Mouse (Mus musculus) erythroblast, adult 5-6 weeks (primary cell): ENCODE measurements around the gene Ccl22. TPM values are rescaled to one million over a fixed set of nuclear protein-coding genes. Genes with fewer than 3 reads are reported as not detected.

Source experiments
- ATAC-seq: replicated peaks from 2 replicates; pipeline ENCODE4 v1.8.0; 2016; ENCODE audit warnings: moderate number of reproducible peaks, mild to moderate bottlenecking, moderate TSS enrichment, inconsistent platforms; ENCODE audit not compliant: poor library complexity, low FRiP score, severe bottlenecking
- total RNA-seq, 2 experiments: library from RNA; stranded (forward) in 1 of 2; stranded (reverse) in 1 of 2; fragments of 150-400 nt in 1 of 2; fragments of 200-764, 138-1000 nt in 1 of 2; gene quantifications; 2 replicates each; pipeline versions ENCODE4 v1.2.3 to v1.2.4; 2015 to 2017; ENCODE audit warnings: low replicate concordance in 2 of 2

Gene Ccl22
- total RNA-seq, 2 experiments from 2014 or later = 0.68 to 2.5 TPM

DNA sequence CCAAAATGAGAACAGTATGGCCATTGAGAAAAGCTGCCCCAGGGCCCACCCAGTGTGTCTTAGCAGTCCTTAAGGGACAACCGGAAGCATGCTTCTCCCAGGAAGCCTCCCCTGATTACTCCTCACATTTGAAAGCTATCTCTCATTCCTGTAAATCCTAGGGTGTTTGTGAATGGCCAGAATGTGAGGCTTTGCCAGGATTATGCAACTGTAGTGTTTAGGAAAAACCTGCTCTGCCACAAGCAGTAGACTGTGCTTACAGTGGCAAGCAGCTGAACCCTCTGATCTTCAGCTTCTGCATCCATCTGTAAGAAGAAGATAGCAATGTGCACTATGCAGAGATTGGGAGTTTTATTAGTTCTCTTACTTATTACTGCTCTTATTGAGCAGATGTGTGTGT is 29.2 kb downstream of the Ccl22 start:
- no peak for ATAC-seq

DNA sequence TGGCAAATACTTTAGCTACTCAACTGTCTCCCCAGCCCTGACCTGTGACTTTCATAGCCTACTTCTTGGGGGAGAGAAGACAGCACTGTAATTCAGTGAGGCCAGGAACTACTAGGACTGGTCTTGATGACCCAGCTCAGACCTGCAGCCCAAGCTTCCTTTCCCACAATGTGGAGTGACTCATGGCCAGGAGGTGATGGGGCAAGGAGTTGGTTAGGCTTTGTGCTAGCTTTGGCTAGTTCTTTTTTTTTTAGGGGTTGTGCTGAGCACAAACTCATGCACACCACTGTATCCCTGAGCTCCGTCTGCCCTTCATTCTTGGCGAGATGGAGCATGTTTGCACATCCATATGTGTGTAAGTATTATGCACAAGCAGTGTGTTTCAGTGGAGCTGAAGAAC is 31.0 kb downstream of the Ccl22 start:
- ATAC-seq = no peak

DNA sequence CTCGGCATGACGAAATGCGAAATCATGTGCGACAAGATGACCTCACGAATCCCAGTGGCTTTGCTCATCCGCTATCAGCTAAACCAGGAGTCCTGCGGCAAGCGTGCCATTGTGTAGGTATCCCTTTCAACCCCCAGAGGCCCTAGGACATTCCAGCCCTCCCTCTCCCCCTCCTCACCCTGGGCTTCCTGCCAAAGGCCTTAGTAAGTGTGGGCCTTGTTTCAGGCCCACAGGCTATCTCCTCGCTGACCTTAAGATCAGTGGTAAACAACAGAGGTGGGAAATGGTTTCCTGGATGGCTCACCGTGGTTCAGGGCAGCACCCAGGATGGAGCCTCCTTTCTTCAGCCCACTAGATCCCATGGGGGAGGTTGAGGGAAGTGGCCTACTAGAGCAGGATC is 32.6 kb downstream of the Ccl22 start:
- ATAC-seq = no peak

DNA sequence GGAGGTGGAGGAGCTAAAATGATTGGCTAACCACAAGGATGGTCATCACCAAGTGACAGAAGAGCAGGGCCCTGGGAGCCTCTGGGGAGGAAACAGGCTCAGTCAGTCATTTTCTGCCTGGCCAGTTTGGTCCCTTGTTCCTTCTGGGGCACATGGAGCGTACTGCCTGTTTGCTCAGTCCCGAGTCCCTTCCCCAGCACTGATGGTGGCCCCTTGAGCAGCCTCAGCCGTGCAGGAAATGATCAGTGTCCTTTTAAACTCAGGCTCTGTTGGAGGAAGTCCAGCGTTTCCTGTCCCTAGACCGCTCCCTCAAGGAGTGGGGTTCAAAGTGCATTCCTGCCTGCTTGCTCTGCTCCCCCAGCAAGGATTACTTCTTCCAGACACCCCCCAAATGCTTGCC is 33.1 kb downstream of the Ccl22 start:
- no peak for ATAC-seq

DNA sequence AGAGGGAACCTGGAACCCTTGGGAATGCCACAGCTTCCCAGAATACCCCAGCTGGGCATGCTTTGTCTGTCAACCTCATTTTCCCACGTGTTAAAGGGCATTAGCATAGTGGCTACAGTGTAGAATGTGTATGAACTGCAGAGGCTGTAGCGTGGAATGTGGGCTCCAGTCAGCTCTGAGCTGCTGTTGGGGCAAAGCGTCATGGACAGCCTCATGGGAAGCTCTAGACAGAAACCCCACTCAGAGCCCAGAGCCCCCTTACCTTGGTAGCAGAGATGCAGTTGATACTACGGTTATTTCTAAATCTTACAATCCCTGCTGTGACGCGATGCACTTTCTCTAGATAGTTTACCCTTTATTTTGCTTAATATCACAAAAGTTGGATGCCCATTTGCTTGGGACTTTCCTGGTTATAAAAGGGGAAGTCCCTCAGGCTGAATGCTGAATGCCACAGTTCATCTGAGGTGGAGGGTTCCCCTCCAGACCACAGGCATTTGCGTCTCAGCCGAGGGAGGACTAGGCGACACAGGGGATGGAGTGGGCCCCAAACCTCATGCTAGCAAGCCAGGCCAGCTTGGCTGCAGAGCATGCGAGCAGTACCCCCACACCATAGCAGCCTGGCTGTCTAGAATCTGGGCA is 33.6 kb downstream of the Ccl22 start:
- no peak for ATAC-seq

DNA sequence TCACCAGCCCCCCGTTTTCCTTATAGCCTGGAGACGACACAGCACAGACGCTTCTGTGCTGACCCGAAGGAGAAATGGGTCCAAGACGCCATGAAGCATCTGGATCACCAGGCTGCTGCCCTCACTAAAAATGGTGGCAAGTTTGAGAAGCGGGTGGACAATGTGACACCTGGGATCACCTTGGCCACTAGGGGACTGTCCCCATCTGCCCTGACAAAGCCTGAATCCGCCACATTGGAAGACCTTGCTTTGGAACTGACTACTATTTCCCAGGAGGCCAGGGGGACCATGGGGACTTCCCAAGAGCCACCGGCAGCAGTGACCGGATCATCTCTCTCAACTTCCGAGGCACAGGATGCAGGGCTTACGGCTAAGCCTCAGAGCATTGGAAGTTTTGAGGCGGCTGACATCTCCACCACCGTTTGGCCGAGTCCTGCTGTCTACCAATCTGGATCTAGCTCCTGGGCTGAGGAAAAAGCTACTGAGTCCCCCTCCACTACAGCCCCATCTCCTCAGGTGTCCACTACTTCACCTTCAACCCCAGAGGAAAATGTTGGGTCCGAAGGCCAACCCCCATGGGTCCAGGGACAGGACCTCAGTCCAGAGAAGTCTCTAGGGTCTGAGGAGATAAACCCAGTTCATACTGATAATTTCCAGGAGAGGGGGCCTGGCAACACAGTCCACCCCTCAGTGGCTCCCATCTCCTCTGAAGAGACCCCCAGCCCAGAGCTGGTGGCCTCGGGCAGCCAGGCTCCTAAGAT is 34.3 kb downstream of the Ccl22 start:
- ATAC-seq = 0 out of 2 replicates have a peak, but pooled peaks have one; percentile 7

DNA sequence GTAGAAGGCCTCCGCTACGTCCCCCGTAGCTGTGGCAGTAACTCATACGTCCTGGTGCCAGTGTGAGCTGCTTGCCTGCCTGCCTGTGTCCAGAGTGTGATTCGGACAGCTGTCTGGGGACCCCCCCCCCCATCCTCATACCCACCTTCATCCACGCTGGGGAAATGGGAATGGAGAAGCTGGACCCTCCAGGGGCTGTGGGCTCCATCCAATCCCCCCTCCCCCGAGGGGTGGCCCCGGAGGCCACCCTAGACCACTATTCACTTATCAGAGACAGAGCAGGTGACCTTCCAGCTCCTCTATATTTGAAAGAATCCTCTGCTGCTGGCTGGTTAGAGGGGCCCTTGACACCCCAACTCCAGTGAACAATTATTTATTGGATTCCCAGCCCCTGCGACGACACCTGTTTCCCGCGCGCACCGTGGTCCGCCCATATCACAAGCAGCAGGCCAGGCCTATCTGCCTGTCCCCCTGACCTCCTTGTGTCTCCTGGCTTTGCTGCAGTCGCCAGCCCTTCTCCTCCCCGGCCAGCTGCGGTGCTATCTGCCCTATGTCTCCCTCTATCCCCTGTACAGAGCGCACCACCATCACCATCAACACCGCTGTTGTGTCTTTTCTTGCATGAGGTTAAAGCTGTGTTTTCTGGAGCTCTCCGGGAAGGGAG is 35.2 kb downstream of the Ccl22 start:
- ATAC-seq = no peak

DNA sequence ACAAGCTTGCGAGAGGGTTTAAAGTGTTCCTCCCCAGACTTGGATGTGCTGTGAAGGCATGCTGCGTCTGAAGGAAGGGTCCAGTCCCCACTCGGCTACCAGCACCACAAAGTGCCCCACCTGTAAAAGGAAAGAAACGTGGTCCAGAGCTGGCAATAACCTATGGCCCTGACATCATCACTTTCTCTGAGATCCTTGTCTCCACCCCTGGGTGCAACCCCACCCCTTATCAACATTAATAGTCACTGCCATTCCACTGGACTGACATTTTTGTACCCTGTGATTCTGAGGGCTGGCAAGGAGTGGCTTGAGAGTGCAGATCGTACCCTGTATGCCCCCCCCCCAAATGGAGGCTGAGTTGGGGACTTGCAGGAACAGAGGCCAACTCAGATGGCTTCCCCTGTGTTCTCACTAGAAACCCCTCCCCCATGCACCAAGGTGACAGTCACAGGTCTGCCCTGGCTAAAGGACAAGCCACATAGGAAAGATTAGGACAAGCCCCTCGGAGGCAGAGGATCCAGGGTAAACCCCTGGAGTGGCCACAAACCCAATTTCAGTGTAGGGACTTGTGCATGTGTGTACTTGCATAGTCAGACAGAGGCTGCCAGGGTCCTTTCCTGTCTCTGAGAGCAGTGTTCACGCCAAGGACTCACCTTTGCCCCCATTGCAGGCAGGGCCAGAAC is 35.9 kb downstream of the Ccl22 start:
- ATAC-seq = no peak

DNA sequence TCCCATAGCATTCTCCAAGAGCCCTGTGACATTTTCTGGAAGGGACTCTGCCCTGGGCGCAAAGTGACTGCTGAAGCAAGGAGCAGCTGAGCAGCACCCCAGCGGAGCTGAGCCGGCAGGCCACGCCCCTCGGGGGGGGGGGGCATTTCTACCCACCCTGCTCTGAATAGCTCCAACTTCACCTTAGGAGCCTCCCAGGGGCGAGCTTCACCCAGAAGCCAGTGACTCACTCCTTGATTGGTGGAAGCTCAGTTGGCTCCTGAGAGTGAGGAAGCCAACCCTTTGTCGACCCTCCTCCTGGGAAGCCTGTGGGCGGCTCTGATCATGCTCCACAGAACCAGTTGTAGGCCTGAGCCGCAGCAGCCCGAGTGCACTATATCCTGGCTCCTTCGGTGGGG is 36.4 kb downstream of the Ccl22 start:
- ATAC-seq = no peak

DNA sequence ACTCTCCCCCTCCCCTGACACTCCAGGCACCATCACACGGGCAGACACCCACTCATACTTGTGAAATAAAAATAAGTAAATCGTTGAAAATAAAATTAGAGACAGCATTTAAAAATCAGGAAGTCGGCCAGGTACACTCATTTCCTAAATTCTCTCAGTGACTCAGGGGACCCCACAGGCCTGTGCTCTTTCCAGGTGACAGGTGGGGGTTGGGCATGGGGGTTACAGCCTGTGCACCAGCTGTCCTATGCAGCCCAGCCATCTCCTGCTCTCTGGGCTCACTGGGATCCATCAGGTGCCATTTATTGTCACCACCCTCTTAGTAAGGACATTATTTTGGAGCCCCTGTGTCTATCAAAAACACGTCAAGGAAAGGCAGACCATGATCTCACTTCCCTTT is 38.5 kb downstream of the Ccl22 start:
- ATAC-seq = no peak

DNA sequence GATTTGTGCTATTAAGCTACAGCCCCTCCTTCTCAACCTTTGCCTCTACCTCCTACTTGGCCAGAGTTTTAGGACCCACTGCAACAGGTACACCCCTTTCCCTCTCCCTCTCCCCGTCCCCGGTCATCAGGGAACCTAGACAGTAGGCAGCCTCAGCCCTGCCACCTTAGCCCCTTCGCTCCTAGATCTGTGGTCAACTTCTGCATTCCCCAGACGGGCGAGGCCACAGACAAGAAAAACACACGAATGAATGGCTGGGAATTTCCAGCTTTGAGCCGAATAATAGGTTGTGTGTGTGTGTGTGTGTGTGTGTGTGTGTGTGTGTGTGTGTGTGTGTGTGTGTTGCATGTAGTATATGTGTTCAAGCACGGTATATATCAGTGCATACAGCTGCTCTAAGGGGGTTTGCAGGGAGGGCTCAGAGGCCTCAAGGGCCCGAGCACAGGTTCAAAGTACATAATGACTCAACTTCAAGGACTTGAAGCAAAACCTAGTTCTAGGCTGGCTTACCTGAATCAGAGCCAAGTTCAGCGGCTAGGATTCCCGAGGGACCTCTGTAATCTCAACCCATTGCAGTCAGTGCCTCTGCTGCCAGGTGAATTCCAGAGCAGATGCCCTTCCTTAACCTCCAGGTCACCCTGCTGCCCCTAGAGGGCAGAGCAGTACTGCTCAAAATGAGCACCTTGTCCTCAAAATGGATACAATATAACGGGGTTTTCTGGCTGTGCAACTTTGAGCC is 40.0 kb downstream of the Ccl22 start:
- peak; percentile 58 for ATAC-seq

DNA sequence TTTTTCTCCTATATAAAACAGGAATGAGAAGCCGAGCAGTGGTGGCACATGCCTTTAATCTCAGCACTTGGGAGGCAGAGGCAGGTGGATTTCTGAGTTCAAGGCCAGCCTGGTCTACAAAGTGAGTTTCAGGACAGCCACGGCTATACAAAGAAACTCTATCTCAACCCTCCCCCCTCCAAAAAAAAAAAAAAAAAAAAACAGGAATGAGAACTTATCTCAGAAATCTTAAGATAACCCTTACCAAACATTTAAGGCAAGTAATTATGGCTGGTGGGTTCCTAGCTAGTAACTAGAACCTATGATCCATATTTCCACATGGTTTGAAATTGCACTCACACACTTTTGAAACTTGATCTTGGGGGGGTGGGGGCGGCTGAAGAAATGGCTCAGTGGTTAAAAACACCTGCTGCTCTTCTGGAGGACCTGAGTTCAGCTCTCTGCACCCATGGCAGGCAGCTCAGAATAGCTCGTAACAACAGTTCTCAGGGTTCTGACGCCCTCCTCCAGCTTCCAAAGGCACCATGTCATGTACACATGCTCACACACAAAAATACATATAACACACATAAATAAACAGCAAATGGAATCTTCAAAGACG is 40.7 kb downstream of the Ccl22 start:
- no peak for ATAC-seq

DNA sequence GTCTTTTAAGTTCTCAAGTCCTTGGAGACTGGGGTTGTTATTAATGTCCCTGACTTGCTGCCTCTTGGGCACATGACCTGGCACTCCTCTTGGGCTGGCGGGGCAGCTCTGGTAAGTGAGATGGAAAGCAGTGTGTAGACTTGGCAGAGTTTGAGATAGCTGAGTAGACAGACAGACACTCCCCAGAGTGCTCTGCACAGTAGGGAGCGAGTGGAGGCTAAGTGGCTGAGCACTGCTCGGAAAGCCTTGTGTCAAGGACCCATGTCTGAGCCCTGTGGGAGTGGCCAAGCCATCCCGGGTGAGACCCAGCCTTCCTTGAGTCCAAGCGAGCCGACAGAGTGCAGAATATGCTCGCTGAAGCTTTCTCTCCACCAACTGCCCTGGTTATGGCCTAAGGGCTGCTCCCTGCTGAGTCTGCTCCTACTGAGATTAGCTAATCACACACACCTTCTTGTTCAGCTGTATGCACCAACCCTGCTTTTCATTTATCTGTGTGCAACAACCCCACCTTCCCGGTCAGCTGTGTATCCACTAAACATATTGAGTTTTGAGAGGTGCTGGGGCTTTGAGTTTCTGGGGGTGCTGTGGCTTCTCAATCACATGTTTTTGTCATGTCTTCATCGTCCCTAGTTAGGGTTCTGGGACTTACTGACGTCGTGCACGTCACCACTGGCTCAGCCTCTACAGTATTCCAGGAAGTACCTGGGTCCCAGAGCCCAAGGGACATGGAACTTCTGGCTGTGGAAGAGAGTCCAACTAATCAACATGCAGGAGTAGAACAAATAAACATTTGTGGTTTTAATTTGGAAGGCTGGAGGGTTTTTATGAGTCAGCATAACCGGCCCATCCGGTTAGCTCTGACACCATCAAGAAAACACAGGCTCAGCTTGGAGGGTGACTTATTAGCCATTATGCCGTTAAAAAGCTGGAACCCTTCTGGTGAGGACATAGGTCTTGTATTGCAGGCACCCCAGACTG is 42.4 kb downstream of the Ccl22 start:
- peak; percentile 81 for ATAC-seq

DNA sequence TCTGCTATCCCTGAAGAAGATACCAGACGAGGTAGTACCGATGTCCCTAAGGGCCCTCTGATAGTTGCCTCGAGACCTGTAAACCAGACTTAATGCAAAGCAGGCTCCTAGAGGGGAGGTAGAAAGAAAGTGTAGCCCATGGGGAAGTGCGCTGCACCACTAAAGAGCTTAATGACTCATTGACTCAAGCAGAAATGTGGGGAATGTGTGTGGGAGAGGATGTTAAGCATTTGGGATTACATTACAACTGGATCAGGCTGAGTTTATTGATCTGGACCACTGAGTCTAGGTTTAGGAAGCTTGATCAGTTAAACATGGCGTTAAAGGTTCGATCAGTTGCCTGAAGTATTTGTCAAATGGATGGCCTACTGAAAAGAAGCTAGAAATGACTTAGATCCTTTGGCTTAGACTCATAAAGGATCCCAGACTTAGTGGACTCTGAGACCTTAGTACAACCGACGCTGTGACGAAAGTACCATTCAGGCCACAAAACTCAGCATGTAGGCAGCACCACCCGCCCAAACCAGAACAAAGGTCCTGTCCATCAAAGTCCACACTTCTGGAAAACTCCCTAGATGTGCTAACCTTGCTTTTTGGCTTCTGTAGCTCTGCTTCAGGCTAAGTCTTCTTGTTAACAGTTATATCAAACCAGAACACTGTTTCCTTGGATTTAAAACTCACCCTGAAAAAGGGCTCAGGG is 44.0 kb downstream of the Ccl22 start:
- no peak for ATAC-seq

DNA sequence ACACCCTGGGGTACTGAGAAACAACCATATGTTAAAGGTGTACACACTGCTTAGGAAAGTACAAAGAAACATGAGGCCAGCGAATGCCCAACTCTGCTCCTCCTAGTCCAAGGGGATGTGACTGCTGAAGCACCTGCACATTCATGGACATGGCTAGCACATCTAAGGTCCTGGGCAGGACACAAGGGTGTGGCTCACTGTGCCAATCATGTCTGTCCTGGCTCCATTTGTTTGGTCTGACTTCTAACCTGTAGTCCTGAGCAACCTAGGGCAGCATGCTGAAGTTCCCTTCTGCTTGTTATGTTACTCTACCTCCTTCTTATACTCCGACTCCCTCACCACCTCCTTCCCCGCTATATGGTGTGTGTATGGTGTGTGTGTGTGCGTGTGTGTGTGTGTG is 49.0 kb downstream of the Ccl22 start:
- peak; percentile 74 for ATAC-seq

DNA sequence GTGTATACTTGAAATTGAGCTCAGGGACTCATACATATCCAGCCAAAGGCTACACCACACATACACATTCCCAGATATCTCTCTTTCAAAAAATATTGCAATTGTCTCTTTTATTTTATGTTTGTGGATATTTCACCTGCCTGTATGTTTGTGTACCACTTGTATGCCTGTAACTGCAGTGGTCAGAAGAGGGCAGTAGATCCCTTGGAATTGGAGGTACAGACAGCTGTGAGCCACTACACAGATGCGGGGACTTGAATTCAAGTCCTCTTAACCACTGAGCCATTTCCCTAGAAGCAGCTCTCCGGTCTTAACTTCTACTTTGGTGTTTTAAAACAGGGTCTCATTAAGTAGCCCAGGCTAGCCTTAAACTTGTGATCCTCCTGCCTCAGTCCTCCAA is 49.4 kb downstream of the Ccl22 start:
- peak; percentile 86 for ATAC-seq

DNA sequence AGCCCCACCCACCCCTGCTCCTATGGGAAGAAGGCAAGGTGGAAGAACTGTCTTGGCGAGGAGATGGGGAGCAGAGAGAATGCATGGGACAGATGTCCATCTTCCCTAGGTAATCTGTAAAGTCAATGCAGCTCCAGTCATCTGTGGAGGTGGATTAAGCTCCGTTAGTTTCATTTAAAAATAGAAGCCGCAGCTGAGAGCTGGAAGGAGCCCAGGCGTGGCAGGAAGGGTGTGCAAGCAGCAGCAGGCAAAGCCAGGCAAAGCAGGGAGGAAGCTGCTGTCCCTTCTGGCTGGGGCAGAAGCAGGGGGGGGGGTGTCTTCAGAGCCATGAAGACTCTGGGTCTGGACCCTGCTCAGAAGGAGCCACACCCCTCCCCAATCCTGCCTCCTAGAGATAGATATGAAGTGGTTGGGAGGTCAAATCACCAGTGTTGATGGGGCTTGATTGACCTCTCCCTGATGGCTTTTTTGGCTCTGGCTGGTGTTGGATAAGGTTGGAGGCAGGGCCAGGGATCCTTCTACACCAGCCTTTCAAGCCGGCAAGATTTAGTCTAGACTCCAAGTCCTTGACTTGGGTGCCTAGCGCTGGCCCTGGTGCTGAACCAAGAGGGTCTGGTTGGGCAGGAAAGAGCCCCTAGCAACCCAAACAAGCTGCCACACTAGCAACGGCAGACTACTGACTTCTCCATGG is 55.0 kb downstream of the Ccl22 start:
- peak; percentile 36 for ATAC-seq
